Mouse (Mus musculus): ENCODE data around the gene Rpl31. TPM values are rescaled to one million over a fixed set of nuclear protein-coding genes. Genes with fewer than 3 reads are reported as not detected.

Rpl31 gene
- polyA plus RNA-seq, 1 experiment from 2014 or later, result 358 TPM

GRCm38 (mm10) chr1:39367045-39367444 is 597 bp upstream of the Rpl31 start:
- Histone ChIP-seq H3K9ac (peak overlapping the region; percentile 79), H3K36me3 (peaks cover 30% of the 10 kb centered on the region), H3K27ac (replicated peaks) (0 out of 2 replicates have a peak overlapping the region, but pooled peaks have one; percentile 3), H3K9me3 (no peaks in the 10 kb centered on the region), H3K4me2 (peak overlapping the region; percentile 95), H3K27me3 (replicated peaks) (peaks cover under 1% of the 10 kb centered on the region; the same call in 1 of the 2 replicates), H3K4me3 (peak overlapping the region; percentile 96), H3K4me1 (peaks cover 29% of the 10 kb centered on the region)
- WGBS, result 27% methylated on average over 6 of the region's 6 CpGs
- no peak for ATAC-seq (ENCODE audit: extremely low read depth, insufficient number of reproducible peaks, low FRiP score, low TSS enrichment)

GRCm38 (mm10) chr1:39368267-39368841 is 712 bp downstream of the Rpl31 start:
- Histone ChIP-seq H3K27ac (replicated peaks) (peak overlapping the region; percentile 90), H3K9ac (peak overlapping the region; percentile 100), H3K9me3 (no peaks in the 10 kb centered on the region), H3K4me3 (peak overlapping the region; percentile 96), H3K36me3 (peaks cover 43% of the 10 kb centered on the region), H3K27me3 (replicated peaks) (no peaks in the 10 kb centered on the region), H3K4me2 (peak overlapping the region; percentile 95), H3K4me1 (peaks cover 22% of the 10 kb centered on the region)
- ATAC-seq (ENCODE audit: extremely low read depth, insufficient number of reproducible peaks, low FRiP score, low TSS enrichment), result peak; percentile 33; the same call in 1 of the 2 replicates
- WGBS, result under 1% methylated on average over 34 of the region's 34 CpGs

GRCm38 (mm10) chr1:39370431-39370830 is 2.8 kb downstream of the Rpl31 start:
- Histone ChIP-seq H3K4me3 (no peak overlapping the region), H3K4me1 (peaks cover 22% of the 10 kb centered on the region), H3K27ac (replicated peaks) (no peak overlapping the region), H3K4me2 (no peak overlapping the region), H3K27me3 (replicated peaks) (no peaks in the 10 kb centered on the region), H3K9ac (peak overlapping the region; percentile 65), H3K36me3 (peaks cover 63% of the 10 kb centered on the region), H3K9me3 (no peaks in the 10 kb centered on the region)
- WGBS, result 73% methylated on average over 6 of the region's 6 CpGs
- ATAC-seq (ENCODE audit: extremely low read depth, insufficient number of reproducible peaks, low FRiP score, low TSS enrichment), result no peak

GRCm38 (mm10) chr1:39372220-39372843 is 4.7 kb downstream of the Rpl31 start:
- H3K9me3 ChIP-seq, result no peaks in the 10 kb centered on the region
- peaks cover 16% of the 10 kb centered on the region for H3K4me1 ChIP-seq
- H3K9ac ChIP-seq, result no peak overlapping the region; the same call in 1 of the 2 replicates
- H3K27ac ChIP-seq (replicated peaks), result 0 out of 2 replicates have a peak overlapping the region, but pooled peaks have one; percentile 20
- 76% methylated on average over 8 of the region's 8 CpGs for WGBS
- H3K27me3 ChIP-seq (replicated peaks), result no peaks in the 10 kb centered on the region
- no peak overlapping the region for H3K4me2 ChIP-seq
- H3K36me3 ChIP-seq, result peaks cover 77% of the 10 kb centered on the region
- no peak overlapping the region for H3K4me3 ChIP-seq
- ATAC-seq (ENCODE audit: extremely low read depth, insufficient number of reproducible peaks, low FRiP score, low TSS enrichment), result no peak

GRCm38 (mm10) chr1:39373378-39373777 is 5.7 kb downstream of the Rpl31 start:
- Histone ChIP-seq H3K4me3 (no peak overlapping the region), H3K36me3 (peaks cover 87% of the 10 kb centered on the region), H3K27me3 (replicated peaks) (no peaks in the 10 kb centered on the region), H3K9me3 (no peaks in the 10 kb centered on the region), H3K4me1 (peaks cover 16% of the 10 kb centered on the region), H3K9ac (no peak overlapping the region), H3K27ac (replicated peaks) (no peak overlapping the region), H3K4me2 (no peak overlapping the region)
- ATAC-seq (ENCODE audit: extremely low read depth, insufficient number of reproducible peaks, low FRiP score, low TSS enrichment), result no peak
- 73% methylated on average over 4 of the region's 4 CpGs for WGBS

GRCm38 (mm10) chr1:39374231-39374809 is 6.7 kb downstream of the Rpl31 start:
- no peak overlapping the region for H3K27ac ChIP-seq (replicated peaks)
- no peaks in the 10 kb centered on the region for H3K9me3 ChIP-seq
- H3K27me3 ChIP-seq (replicated peaks), result no peaks in the 10 kb centered on the region
- no peak overlapping the region for H3K4me3 ChIP-seq
- peaks cover 89% of the 10 kb centered on the region for H3K36me3 ChIP-seq
- no peak for ATAC-seq (ENCODE audit: extremely low read depth, insufficient number of reproducible peaks, low FRiP score, low TSS enrichment)
- peaks cover 14% of the 10 kb centered on the region for H3K4me1 ChIP-seq
- no peak overlapping the region for H3K4me2 ChIP-seq
- WGBS, result 78% methylated on average over 5 of the region's 5 CpGs
- no peak overlapping the region for H3K9ac ChIP-seq

- Histone ChIP-seq H3K9ac (no peak overlapping the region), H3K4me3 (no peak overlapping the region), H3K27ac (replicated peaks) (no peak overlapping the region), H3K4me2 (no peak overlapping the region), H3K4me1 (peaks cover 5% of the 10 kb centered on the region), H3K27me3 (replicated peaks) (no peaks in the 10 kb centered on the region), H3K9me3 (no peaks in the 10 kb centered on the region), H3K36me3 (peaks cover 77% of the 10 kb centered on the region)
- 82% methylated on average over 7 of the region's 7 CpGs for WGBS
- ATAC-seq (ENCODE audit: extremely low read depth, insufficient number of reproducible peaks, low FRiP score, low TSS enrichment), result no peak
Measured at GRCm38 (mm10) chr1:39376121-39376520, 8.5 kb downstream of the Rpl31 start.

- Histone ChIP-seq H3K27ac (replicated peaks) (no peak overlapping the region), H3K4me2 (no peak overlapping the region), H3K4me3 (no peak overlapping the region), H3K9ac (no peak overlapping the region), H3K27me3 (replicated peaks) (no peaks in the 10 kb centered on the region), H3K9me3 (no peaks in the 10 kb centered on the region), H3K4me1 (peaks cover 5% of the 10 kb centered on the region), H3K36me3 (peaks cover 71% of the 10 kb centered on the region)
- 91% methylated on average over 9 of the region's 9 CpGs for WGBS
- ATAC-seq (ENCODE audit: extremely low read depth, insufficient number of reproducible peaks, low FRiP score, low TSS enrichment), result no peak
Measured at GRCm38 (mm10) chr1:39376726-39377240, 9.1 kb downstream of the Rpl31 start.

- Histone ChIP-seq H3K27ac (replicated peaks) (no peak overlapping the region), H3K4me1 (peaks cover 5% of the 10 kb centered on the region), H3K9me3 (no peaks in the 10 kb centered on the region), H3K36me3 (peaks cover 54% of the 10 kb centered on the region), H3K27me3 (replicated peaks) (no peaks in the 10 kb centered on the region), H3K4me2 (no peak overlapping the region), H3K4me3 (no peak overlapping the region), H3K9ac (no peak overlapping the region)
- no peak for ATAC-seq (ENCODE audit: extremely low read depth, insufficient number of reproducible peaks, low FRiP score, low TSS enrichment)
- WGBS, result 87% methylated on average over 1 of the region's 1 CpGs
Measured at GRCm38 (mm10) chr1:39378540-39378939, 10.9 kb downstream of the Rpl31 start.

GRCm38 (mm10) chr1:39379021-39379420 is 11.4 kb downstream of the Rpl31 start:
- H3K27ac ChIP-seq (replicated peaks), result no peak overlapping the region
- WGBS, result 47% methylated on average over 5 of the region's 5 CpGs
- H3K27me3 ChIP-seq (replicated peaks), result no peaks in the 10 kb centered on the region
- H3K9me3 ChIP-seq, result no peaks in the 10 kb centered on the region
- H3K4me2 ChIP-seq, result no peak overlapping the region
- H3K4me3 ChIP-seq, result no peak overlapping the region
- H3K4me1 ChIP-seq, result peaks cover 5% of the 10 kb centered on the region
- no peak overlapping the region for H3K9ac ChIP-seq
- peaks cover 51% of the 10 kb centered on the region for H3K36me3 ChIP-seq
- no peak for ATAC-seq (ENCODE audit: extremely low read depth, insufficient number of reproducible peaks, low FRiP score, low TSS enrichment)

GRCm38 (mm10) chr1:39381017-39381416 is 13.4 kb downstream of the Rpl31 start:
- ATAC-seq (ENCODE audit: extremely low read depth, insufficient number of reproducible peaks, low FRiP score, low TSS enrichment), result no peak
- H3K27me3 ChIP-seq (replicated peaks), result no peaks in the 10 kb centered on the region
- H3K36me3 ChIP-seq, result peaks cover 51% of the 10 kb centered on the region
- H3K4me1 ChIP-seq, result peaks cover 5% of the 10 kb centered on the region
- no peaks in the 10 kb centered on the region for H3K9me3 ChIP-seq
- H3K9ac ChIP-seq, result no peak overlapping the region
- H3K27ac ChIP-seq (replicated peaks), result no peak overlapping the region
- H3K4me3 ChIP-seq, result no peak overlapping the region
- WGBS, result 85% methylated on average over 9 of the region's 9 CpGs
- H3K4me2 ChIP-seq, result no peak overlapping the region
